Mouse (Mus musculus) retina, postnatal 7 days (tissue): ENCODE results near the gene Eif3d.

Experiments
- DNase-seq: peaks from one replicate; pipeline ENCODE4 v3.0.0-alpha.2; 2012; ENCODE audit warnings: low read depth, low spot score

Gene Eif3d

GRCm38 (mm10) chr15:77920511-77921462, 49.8 kb downstream of the Eif3d start:
- DNase-seq: no peak

- DNase-seq: no peak
Measured at GRCm38 (mm10) chr15:77919441-77919840, 51.2 kb downstream of the Eif3d start.

- DNase-seq: peak; percentile 84
Measured at GRCm38 (mm10) chr15:77916851-77917544, 53.6 kb downstream of the Eif3d start.

GRCm38 (mm10) chr15:77915287-77915686, 55.3 kb downstream of the Eif3d start:
- no peak for DNase-seq

GRCm38 (mm10) chr15:77914507-77914906, 56.1 kb downstream of the Eif3d start:
- no peak for DNase-seq

- no peak for DNase-seq
Measured at GRCm38 (mm10) chr15:77913054-77913453, 57.6 kb downstream of the Eif3d start.

GRCm38 (mm10) chr15:77912585-77912984, 58.0 kb downstream of the Eif3d start:
- DNase-seq: no peak

GRCm38 (mm10) chr15:77912048-77912447, 58.6 kb downstream of the Eif3d start:
- DNase-seq: no peak

GRCm38 (mm10) chr15:77911065-77911464, 59.5 kb downstream of the Eif3d start:
- DNase-seq: no peak
